9 mouse cellular contexts compared by ENCODE assay signal in genomic region chr16:37808866-37809622, GRCm38 (mm10). TPM values are rescaled to one million over a fixed set of nuclear protein-coding genes. Genes with fewer than 3 reads are reported as not detected.
DNase-seq lines count a peak whose midpoint lies in the region; ATAC-seq and TF ChIP-seq lines count a peak whose summit lies in the region.
"Had no signal": no experiment of that assay in that cellular context is flagged by ENCODE, and none has a peak within 500 bp of the region (broad histone marks: within the 10 kb centered on the region; RNA-seq: fewer than 3 reads in every experiment).

No protein-coding gene starts in this region.

- in situ Hi-C loops in ES-E14 (cut with MboI; ENCODE audit: low sequenced_read_pairs in 2 of 2, unreplicated experiment in 2 of 2): no loop called here

- H3K4me3 ChIP-seq in ES-E14 (ENCODE audit: insufficient read depth in 1 of 2, low read depth in 1 of 2, low read length in 2 of 2, poor library complexity in 1 of 2, severe bottlenecking in 1 of 2): no peak overlapping the region
- H3K4me3 ChIP-seq in embryonic facial prominence, embryonic 12.5 days: no peak overlapping the region
- H3K4me3 ChIP-seq in hindbrain, embryonic 10.5 days: no peak overlapping the region
- no peak overlapping the region for H3K4me3 ChIP-seq in lung, embryonic 16.5 days (ENCODE audit: low read length)

- 0 out of 2 replicates have a peak overlapping the region, but pooled peaks have one; percentile 7 for H3K4me2 ChIP-seq in embryonic facial prominence, embryonic 12.5 days (replicated peaks)
- H3K4me2 ChIP-seq in lung, embryonic 16.5 days (ENCODE audit: low read depth, low read length): peak overlapping the region; percentile 35

- H3K27me3 ChIP-seq in embryonic facial prominence, embryonic 12.5 days: no peaks in the 10 kb centered on the region
- H3K27me3 ChIP-seq in hindbrain, embryonic 10.5 days (ENCODE audit: insufficient read depth, poor library complexity, severe bottlenecking): no peaks in the 10 kb centered on the region
- H3K27me3 ChIP-seq in lung, embryonic 16.5 days (ENCODE audit: control insufficient read depth, insufficient read depth, low read depth, low read length): no peaks in the 10 kb centered on the region

- H3K4me1 ChIP-seq in ES-E14 (ENCODE audit: control insufficient read depth in 2 of 2, insufficient read depth in 2 of 2, low read length in 2 of 2, poor library complexity in 1 of 2): peaks cover 4 to 14% of the 10 kb centered on the region in 2 experiments; a peak in 2 of 4 replicates
- peaks cover 62% of the 10 kb centered on the region for H3K4me1 ChIP-seq in embryonic facial prominence, embryonic 12.5 days
- H3K4me1 ChIP-seq in hindbrain, embryonic 10.5 days (replicated peaks): peaks cover 42% of the 10 kb centered on the region
- H3K4me1 ChIP-seq in lung, embryonic 16.5 days (replicated peaks; ENCODE audit: control insufficient read depth, insufficient read depth, low read length): peaks cover 36% of the 10 kb centered on the region

- H3K9me3 ChIP-seq in ES-E14 (ENCODE audit: control insufficient read depth, insufficient read depth, low read depth, low read length): no peaks in the 10 kb centered on the region
- H3K9me3 ChIP-seq in embryonic facial prominence, embryonic 12.5 days: no peaks in the 10 kb centered on the region
- peaks cover 11% of the 10 kb centered on the region for H3K9me3 ChIP-seq in hindbrain, embryonic 10.5 days
- H3K9me3 ChIP-seq in lung, embryonic 16.5 days (ENCODE audit: control insufficient read depth, low read length): peaks cover 5% of the 10 kb centered on the region

- 46% methylated on average over 10 of the region's 10 CpGs for WGBS in embryonic facial prominence, embryonic 12.5 days
- WGBS in hindbrain, embryonic 10.5 days: 44% methylated on average over 10 of the region's 10 CpGs
- 35% methylated on average over 10 of the region's 10 CpGs for WGBS in lung, embryonic 16.5 days

- no peak overlapping the region for H3K27ac ChIP-seq in ES-E14 (ENCODE audit: insufficient read depth, low read depth, low read length, poor library complexity, severe bottlenecking)
- H3K27ac ChIP-seq in embryonic facial prominence, embryonic 12.5 days: peak overlapping the region; percentile 83
- H3K27ac ChIP-seq in hindbrain, embryonic 10.5 days: peak overlapping the region; percentile 74
- H3K27ac ChIP-seq in lung, embryonic 16.5 days (ENCODE audit: low read length): peak overlapping the region; percentile 89

- H3K9ac ChIP-seq in ES-E14 (ENCODE audit: insufficient read depth, low read depth, low read length, poor library complexity, severe bottlenecking): no peak overlapping the region
- H3K9ac ChIP-seq in embryonic facial prominence, embryonic 12.5 days: no peak overlapping the region
- peak overlapping the region; percentile 31; the same call in 1 of the 2 replicates for H3K9ac ChIP-seq in lung, embryonic 16.5 days (ENCODE audit: low read length)

- H3K36me3 ChIP-seq in ES-E14 (ENCODE audit: control insufficient read depth, insufficient read depth, low read length, poor library complexity, severe bottlenecking): no peaks in the 10 kb centered on the region
- H3K36me3 ChIP-seq in embryonic facial prominence, embryonic 12.5 days: peaks cover 33% of the 10 kb centered on the region
- H3K36me3 ChIP-seq in hindbrain, embryonic 10.5 days: peaks cover 33% of the 10 kb centered on the region
- H3K36me3 ChIP-seq in lung, embryonic 16.5 days (ENCODE audit: control insufficient read depth, insufficient read depth, low read length): peaks cover 16% of the 10 kb centered on the region

- DNase-seq in ES-E14 (ENCODE audit: low read depth, low spot score): peak; percentile 26
- DNase-seq in hindbrain, embryonic 10.5 days (ENCODE audit: low spot score): peak; percentile 32
- DNase-seq in testis, postnatal 14 days (ENCODE audit: low spot score): peak; percentile 38
- no peak for DNase-seq in right cerebral cortex, postnatal 14 days
- no peak for DNase-seq in urinary bladder, postnatal 10 days (ENCODE audit: low spot score)

- no peak for ATAC-seq in embryonic facial prominence, embryonic 12.5 days (ENCODE audit: insufficient number of reproducible peaks, insufficient read depth, low FRiP score, low TSS enrichment)
- ATAC-seq in lung, embryonic 16.5 days (ENCODE audit: low read depth): peak; percentile 79
- no peak for ATAC-seq in monocyte, adult 5-6 weeks (replicated peaks; ENCODE audit: insufficient number of reproducible peaks, low FRiP score, low TSS enrichment, poor library complexity, severe bottlenecking)

TF ChIP-seq in ES-E14, 5 proteins besides CTCF, POLR2A, EP300 and RAD21:
- TF ChIP-seq ZC3H11A (IDR thresholded peaks at IDR 0.05; ENCODE audit: borderline replicate concordance, low read depth, low read length) (no peak), CHD2 (IDR thresholded peaks at IDR 0.05; ENCODE audit: low read depth, low read length) (no peak)

RNA-seq across cellular contexts. Expression of gene Fstl1, which starts 32.4 kb away (rescaled TPM):
- total RNA-seq in ES-E14 (2012; rRNA removed): 80.6 and 87.6 TPM in 2 replicates
- polyA plus RNA-seq in embryonic facial prominence, embryonic 12.5 days (2016; fragmentation: Nextera tagmentation; extraction: Ambion mirVana): 512 and 537 TPM in 2 replicates
- 170 and 178 TPM in 2 replicates for polyA plus RNA-seq in hindbrain, embryonic 10.5 days (2016; fragmentation: Nextera tagmentation; extraction: Ambion mirVana)
- polyA plus RNA-seq in lung, embryonic 16.5 days (2015; fragmentation: Nextera tagmentation; extraction: Ambion mirVana): 617 and 655 TPM in 2 replicates
- 0.68 TPM in 1 of 3 replicates, not detected in the others for total RNA-seq in monocyte, adult 5-6 weeks (2017)

RNA-seq across cellular contexts. Expression of gene Gm36028, which starts 51.9 kb away (rescaled TPM):
- total RNA-seq in ES-E14 (2012; rRNA removed): not detected in 2 replicates
- 0.24 and 0.28 TPM in 2 replicates for polyA plus RNA-seq in embryonic facial prominence, embryonic 12.5 days (2016; fragmentation: Nextera tagmentation; extraction: Ambion mirVana)
- 0.24 and 0.58 TPM in 2 replicates for polyA plus RNA-seq in hindbrain, embryonic 10.5 days (2016; fragmentation: Nextera tagmentation; extraction: Ambion mirVana)
- 0.43 and 0.73 TPM in 2 replicates for polyA plus RNA-seq in lung, embryonic 16.5 days (2015; fragmentation: Nextera tagmentation; extraction: Ambion mirVana)
- not detected in 3 replicates for total RNA-seq in monocyte, adult 5-6 weeks (2017)
- polyA plus RNA-seq: large intestine, adult 2 months had no signal

RNA-seq across cellular contexts. Expression of gene Lrrc58, which starts 59.1 kb away (rescaled TPM):
- 23.2 and 29.8 TPM in 2 replicates for total RNA-seq in ES-E14 (2012; rRNA removed)
- 62.2 and 65.7 TPM in 2 replicates for polyA plus RNA-seq in embryonic facial prominence, embryonic 12.5 days (2016; fragmentation: Nextera tagmentation; extraction: Ambion mirVana)
- 44.7 and 54.0 TPM in 2 replicates for polyA plus RNA-seq in hindbrain, embryonic 10.5 days (2016; fragmentation: Nextera tagmentation; extraction: Ambion mirVana)
- polyA plus RNA-seq in lung, embryonic 16.5 days (2015; fragmentation: Nextera tagmentation; extraction: Ambion mirVana): 51.1 and 56.8 TPM in 2 replicates
- total RNA-seq in monocyte, adult 5-6 weeks (2017): 18.5 to 20.5 TPM (median 19.4 TPM) in 3 replicates

Comparison
In these comparisons a context has a peak if more than half of its experiments do, and no peak if none do; other contexts are left out.
1. DNase-seq: peak in ES-E14 (single experiment), hindbrain, embryonic 10.5 days (single experiment) and testis, postnatal 14 days (single experiment); none in right cerebral cortex, postnatal 14 days (single experiment) and urinary bladder, postnatal 10 days (single experiment).